Mouse (Mus musculus): ENCODE measurements around the gene Nup160.

The Nup160 gene

GRCm38 (mm10) chr2:90745740-90746537 lies 68.9 kb downstream of the Nup160 start:
- WGBS: under 1% methylated on average over 54 of the region's 54 CpGs

- WGBS: 4% methylated on average over 4 of the region's 4 CpGs
These were observed 69.5 kb downstream of the Nup160 start for GRCm38 (mm10) chr2:90746538-90746865.

GRCm38 (mm10) chr2:90747131-90747530 lies 70.1 kb downstream of the Nup160 start:
- WGBS: 89% methylated on average over 10 of the region's 10 CpGs

GRCm38 (mm10) chr2:90749676-90750459 lies 72.9 kb downstream of the Nup160 start:
- WGBS: 57% methylated on average over 6 of the region's 6 CpGs

- 91% methylated on average over 2 of the region's 2 CpGs for WGBS
These were observed 76.5 kb downstream of the Nup160 start for GRCm38 (mm10) chr2:90753565-90753964.

DNA sequence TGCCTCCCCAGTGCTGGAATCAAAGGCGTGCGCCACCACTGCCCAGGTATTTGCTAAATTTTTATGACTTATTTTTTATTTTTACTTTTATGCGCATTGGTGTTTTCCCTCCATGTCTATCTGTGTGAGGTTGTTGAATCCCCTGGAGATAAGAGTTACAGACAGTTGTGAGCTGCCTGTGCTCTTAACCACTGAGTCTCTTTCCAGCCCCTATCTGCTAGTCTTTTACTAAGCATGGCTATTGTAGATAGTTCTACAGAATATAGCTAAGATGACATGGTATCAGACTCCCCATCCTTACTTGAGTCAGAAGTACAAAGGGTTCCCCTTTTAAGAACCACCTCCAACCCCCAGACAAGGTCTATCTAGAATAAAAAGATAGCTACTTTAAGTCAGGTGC lies 77.2 kb downstream of the Nup160 start:
- WGBS: 97% methylated on average over 3 of the region's 3 CpGs

GRCm38 (mm10) chr2:90765123-90765522 lies 88.1 kb downstream of the Nup160 start:
- 77% methylated on average over 3 of the region's 3 CpGs for WGBS

DNA sequence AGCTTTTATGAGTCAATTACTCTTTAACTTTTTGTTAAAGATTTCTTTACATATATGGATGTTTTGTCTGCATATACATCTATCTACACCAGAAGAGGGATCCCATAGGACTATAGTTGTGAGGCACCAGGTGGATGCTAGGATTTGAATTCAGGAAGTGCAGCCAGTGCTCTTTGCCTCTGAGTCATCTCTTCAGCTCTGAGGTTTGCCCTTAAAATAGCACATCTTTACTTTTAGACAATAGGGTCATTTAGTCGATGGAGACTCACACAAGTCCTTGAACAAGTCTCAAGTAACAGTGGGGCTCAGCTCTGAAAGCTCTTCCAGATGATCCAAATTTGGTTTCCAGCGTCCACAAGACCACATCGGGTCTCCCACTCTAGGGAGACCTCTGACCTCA lies 104.3 kb downstream of the Nup160 start:
- 46% methylated on average over 3 of the region's 3 CpGs for WGBS

DNA sequence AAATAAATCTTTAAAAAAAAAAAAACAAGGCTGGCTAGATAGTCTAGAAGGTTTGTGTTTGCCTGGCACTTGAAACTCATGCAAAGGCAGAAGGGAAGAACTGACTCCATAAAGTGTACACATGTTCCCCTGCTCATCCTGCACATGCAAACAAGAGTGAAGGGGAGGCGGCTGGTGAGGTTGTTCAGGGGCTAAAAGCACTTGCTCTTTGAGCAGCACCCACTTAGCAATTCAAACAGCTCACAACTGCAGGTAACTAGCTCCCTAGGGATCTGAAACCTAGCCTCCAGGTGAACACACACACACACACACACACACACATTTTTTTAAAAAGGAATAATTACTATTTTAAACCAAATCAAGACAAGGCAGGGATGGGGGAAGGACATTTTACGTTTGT lies 104.9 kb downstream of the Nup160 start:
- WGBS: 77% methylated on average over 2 of the region's 2 CpGs

GRCm38 (mm10) chr2:90782458-90782857 lies 105.4 kb downstream of the Nup160 start, which contains the start of gene Agbl2:
Gene Agbl2 (plus strand): TSS chr2:90782727.
- WGBS: 23% methylated on average over 11 of the region's 11 CpGs

GRCm38 (mm10) chr2:90782901-90783486 lies 106.0 kb downstream of the Nup160 start:
- WGBS: 6% methylated on average over 29 of the region's 29 CpGs

Data from cerebral cortex, adult 2 months (tissue).